Mouse (Mus musculus) E14TG2a.4 (cell line): Measurements from ENCODE around the gene Prr5.

Experiments
- CTCF ChIP-seq: conservative IDR thresholded peaks from 2 replicates; pipeline ENCODE4 v1.5.1; 2014; ENCODE audit warnings: low read length
- NANOG ChIP-seq: IDR thresholded peaks from 2 replicates; pipeline ENCODE4 v1.6.1; 2014; ENCODE audit warnings: borderline replicate concordance, low read length, mixed read lengths

- no peak for TF ChIP-seq CTCF
- no peak for TF ChIP-seq NANOG
Measured at GRCm38 (mm10) chr15:84657384-84658064, 11.9 kb upstream of the Prr5 start.
